Mouse (Mus musculus) cerebellum, postnatal 14 days (tissue): Measurements from ENCODE around the gene Cops4.

Source experiments
- DNase-seq, 2 experiments: peaks; one replicate each; pipeline ENCODE4 v3.0.0; 2021; ENCODE audit warnings: mixed read lengths in 2 of 2

The Cops4 gene

GRCm38 (mm10) chr5:100518049-100519026 is at the start of gene Cops4:
Gene Cops4 (plus strand): TSS chr5:100518309.
- DNase-seq, result peak; percentile 96 to 97

- DNase-seq, result no peak
Observed at GRCm38 (mm10) chr5:100476328-100476727, 41.8 kb upstream of the Cops4 start.

GRCm38 (mm10) chr5:100477604-100478003 is 40.5 kb upstream of the Cops4 start:
- DNase-seq, result no peak

GRCm38 (mm10) chr5:100483569-100483968 is 34.5 kb upstream of the Cops4 start:
- no peak for DNase-seq

GRCm38 (mm10) chr5:100487120-100487519 is 31.0 kb upstream of the Cops4 start:
- no peak for DNase-seq

GRCm38 (mm10) chr5:100488231-100488630 is 29.9 kb upstream of the Cops4 start:
- no peak for DNase-seq

GRCm38 (mm10) chr5:100489340-100489739 is 28.8 kb upstream of the Cops4 start:
- DNase-seq, result no peak

GRCm38 (mm10) chr5:100491704-100492103 is 26.4 kb upstream of the Cops4 start:
- DNase-seq, result no peak

GRCm38 (mm10) chr5:100498436-100499180 is 19.5 kb upstream of the Cops4 start:
- DNase-seq, result peak; percentile 77 to 78

GRCm38 (mm10) chr5:100499243-100499642 is 18.9 kb upstream of the Cops4 start:
- DNase-seq, result no peak

GRCm38 (mm10) chr5:100499831-100500304 is 18.2 kb upstream of the Cops4 start:
- peak; percentile 33 to 46 for DNase-seq

GRCm38 (mm10) chr5:100500458-100500961 is 17.6 kb upstream of the Cops4 start, which contains the start of gene Lin54:
Gene Lin54 (minus strand): TSS chr5:100500639.
- peak; percentile 92 to 93 for DNase-seq

GRCm38 (mm10) chr5:100501267-100501666 is 16.8 kb upstream of the Cops4 start:
- no peak for DNase-seq

- DNase-seq, result no peak
Observed at GRCm38 (mm10) chr5:100509247-100509646, 8.9 kb upstream of the Cops4 start.

GRCm38 (mm10) chr5:100512576-100512975 is 5.5 kb upstream of the Cops4 start:
- no peak for DNase-seq

GRCm38 (mm10) chr5:100519027-100519411 is 910 bp downstream of the Cops4 start:
- DNase-seq, result no peak

- no peak for DNase-seq
Observed at GRCm38 (mm10) chr5:100520223-100520622, 2.1 kb downstream of the Cops4 start.

- no peak for DNase-seq
Observed at GRCm38 (mm10) chr5:100523331-100523730, 5.2 kb downstream of the Cops4 start.

- no peak for DNase-seq
Observed at GRCm38 (mm10) chr5:100524921-100525320, 6.8 kb downstream of the Cops4 start.

GRCm38 (mm10) chr5:100525620-100526019 is 7.5 kb downstream of the Cops4 start:
- DNase-seq, result no peak

- DNase-seq, result no peak
Observed at GRCm38 (mm10) chr5:100526164-100526563, 8.1 kb downstream of the Cops4 start.

- DNase-seq, result no peak
Observed at GRCm38 (mm10) chr5:100535826-100536225, 17.7 kb downstream of the Cops4 start.

GRCm38 (mm10) chr5:100536638-100537037 is 18.5 kb downstream of the Cops4 start:
- peak; percentile 28 to 38 for DNase-seq
